Mouse (Mus musculus) gastrocnemius, postnatal 25 days (tissue): ENCODE measurements at regions not wholly inside any gene's neighbourhood (a gene's known extent, or its start where the extent isn't known, plus 50 kb on each side); places are given as distances from the start of the nearest gene placed in this dataset.

ENCODE experiments used
- DNase-seq: peaks from one replicate; pipeline ENCODE4 v3.0.0; 2022

DNA sequence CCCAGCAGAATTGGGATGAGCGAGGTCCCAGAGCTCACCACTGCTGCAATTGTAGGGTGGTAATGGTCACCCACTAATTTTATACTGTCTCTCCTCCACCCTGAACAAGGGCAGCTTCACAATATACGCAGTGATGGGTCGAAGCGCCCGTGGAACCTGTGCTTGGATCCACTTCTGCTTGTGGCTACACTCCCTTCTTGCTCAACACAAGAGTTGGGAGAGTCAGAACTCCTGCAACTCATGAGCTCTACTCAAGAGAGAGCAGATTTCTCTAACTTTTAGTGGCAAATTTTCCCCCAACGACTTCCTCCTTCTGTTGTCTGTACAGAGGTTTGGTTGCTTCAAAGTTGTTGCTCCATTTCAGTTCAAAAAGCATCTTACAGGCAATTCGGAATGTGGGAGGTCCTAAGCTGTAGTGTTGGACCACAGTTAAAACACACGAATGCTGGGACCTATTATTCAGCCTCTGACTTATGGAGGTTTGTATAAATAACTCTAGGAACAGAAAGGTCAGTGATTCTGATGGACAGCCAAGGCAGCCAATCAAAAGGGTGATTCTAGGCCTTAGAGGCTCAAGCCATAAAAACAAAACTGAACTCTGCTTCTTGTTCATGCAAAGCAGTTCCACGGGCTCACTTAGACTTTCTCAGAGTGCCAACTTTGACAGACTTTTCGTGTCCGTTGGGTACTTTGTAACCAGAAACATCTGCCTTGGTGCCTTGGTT, 227.8 kb upstream of the Meis1 start:
- DNase-seq = no peak

DNA sequence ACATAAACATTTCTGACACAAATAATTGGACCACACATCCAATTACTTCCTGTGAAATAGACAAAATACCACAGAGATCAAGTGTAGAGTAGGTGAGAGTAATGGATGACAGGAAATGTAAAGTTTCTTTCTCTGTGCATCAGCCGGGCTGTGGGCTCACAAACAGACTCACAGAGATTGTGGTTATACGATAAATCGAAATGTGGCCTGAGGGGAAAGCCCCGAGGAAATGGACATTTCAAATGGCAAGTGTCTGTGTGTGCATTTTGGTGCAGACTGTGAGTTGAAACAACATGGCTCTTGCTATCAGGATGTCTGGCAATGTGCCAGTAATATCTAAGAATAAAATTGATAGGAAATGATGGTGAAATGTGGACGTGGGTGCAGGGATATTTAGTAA, 234.8 kb upstream of the Meis1 start:
- no peak for DNase-seq

DNA sequence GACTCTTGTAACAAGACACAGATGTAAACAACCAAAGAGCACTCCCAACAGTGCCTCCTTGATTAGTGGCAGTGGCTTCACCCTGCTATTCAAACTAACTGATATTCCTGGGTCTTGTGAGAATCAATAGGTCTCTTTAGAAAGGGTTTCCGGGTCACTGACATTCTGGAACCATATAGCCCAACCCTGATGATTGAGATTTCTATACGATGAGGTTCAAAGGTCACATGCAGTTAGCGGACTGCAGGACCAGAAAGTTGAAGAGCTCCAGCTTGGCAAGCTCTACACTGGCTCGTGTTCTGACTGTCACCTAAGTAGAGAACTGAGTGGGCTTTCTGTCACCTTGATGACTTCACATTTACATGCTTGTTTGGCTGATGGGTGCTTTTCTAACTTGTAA, 235.4 kb upstream of the Meis1 start:
- no peak for DNase-seq

DNA sequence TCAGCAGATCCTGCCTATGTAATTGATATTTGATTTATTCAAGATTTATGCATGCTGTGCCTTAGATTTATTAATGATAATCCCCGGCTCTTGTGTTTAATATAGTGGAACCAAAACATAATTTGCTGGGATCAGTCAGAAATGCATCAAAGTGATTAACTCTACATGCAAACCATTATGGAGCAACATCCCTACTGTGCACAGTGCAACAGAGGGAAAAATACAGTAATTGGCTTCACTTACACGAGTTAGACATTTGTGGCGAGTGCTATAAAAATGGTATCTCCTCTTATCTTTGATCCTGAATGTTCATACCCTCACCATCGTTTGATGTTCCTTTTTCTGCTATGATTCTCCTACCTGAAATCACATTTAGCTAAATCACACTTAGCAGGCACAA, 238.8 kb upstream of the Meis1 start:
- no peak for DNase-seq

DNA sequence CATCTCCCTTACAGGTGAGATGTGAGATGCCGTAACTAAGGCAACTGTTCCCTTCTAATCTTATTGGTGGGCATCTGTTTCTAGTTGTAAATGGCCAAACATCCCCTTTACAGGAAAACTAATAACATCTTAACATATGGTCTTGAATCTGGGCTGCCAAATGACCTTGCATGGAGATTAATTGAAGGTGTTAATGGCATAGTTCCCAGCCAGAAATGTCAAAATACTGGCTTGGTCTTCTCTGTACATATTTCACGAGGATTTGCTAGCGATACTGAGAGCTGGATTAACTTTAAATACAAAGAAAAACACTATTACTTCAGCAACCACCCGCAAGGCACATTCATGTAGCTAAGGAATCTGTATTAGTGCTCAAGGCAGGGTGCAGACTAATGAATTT, 244.0 kb upstream of the Meis1 start:
- no peak for DNase-seq

DNA sequence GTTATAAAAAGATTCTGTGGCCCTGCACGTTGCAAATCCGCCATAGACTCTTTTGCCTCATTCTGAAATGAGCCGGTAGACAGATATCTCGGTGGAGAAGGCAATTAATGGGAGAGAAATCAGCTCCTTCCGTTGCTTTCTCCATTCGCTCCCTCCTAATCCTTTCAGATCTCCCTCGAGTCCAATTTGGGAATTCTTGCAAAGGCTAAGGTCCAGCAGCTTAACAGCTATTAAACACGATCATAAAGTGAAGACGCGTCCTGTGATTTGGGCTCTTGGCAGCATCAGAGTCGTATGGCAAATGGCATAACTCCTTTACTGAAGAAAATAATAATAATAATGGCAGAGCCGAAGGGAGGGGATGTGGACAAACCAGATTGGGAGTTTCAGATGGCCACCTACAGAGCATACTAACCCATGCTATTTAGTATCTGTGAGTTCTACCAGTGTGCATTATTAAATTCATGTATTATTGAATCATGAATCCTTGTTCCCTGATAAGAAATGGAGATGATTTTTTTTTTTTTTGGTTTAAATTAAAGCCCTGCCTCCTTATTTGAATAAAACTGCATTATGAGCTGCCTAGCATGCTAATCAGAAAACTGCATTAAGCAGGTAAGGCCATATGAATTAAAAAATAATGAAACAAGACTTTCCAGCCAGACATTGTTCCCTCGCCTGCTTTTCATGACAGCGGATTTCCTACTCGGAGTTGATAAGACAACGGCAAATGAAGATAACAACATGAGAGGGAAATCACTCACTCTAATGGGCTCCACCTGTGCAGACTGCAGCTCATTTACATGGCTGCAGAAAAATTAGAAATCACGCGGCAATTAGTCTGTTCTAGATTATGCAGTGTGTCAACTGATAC, 246.2 kb upstream of the Meis1 start:
- no peak for DNase-seq

DNA sequence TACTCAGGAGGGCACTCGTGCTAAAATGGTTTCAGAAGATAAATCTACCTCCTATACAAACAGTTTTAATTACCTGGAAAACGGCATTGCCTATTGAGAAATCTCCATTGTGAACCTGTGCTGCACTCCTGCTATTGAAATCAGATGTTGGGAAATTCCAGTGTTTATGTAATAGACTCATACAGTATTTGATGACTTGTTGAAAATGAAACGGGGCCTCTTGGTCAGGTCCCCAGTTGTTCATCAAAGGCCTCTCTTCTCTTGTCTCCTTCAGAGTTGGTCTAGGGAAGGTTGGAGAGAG, 246.8 kb upstream of the Meis1 start:
- DNase-seq = no peak

DNA sequence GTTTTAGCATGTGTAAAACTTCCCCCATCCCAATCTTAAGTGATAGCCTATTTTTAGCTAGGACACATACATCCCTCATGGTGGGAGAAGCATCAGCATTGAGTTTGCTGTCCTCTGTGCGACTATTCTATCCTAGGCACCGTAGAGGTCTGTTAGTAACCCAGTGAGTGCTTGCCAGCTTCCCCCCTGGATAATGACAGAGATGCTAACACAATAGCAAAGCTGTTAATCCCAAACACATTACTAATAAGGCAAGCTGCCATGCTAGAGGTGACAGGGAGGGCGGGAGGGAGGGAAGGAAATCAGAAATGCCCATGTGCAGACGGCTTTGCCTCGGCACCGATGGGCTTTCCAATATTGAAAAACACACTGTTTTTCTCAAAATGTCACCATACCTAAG, 272.2 kb upstream of the Meis1 start:
- DNase-seq = no peak

DNA sequence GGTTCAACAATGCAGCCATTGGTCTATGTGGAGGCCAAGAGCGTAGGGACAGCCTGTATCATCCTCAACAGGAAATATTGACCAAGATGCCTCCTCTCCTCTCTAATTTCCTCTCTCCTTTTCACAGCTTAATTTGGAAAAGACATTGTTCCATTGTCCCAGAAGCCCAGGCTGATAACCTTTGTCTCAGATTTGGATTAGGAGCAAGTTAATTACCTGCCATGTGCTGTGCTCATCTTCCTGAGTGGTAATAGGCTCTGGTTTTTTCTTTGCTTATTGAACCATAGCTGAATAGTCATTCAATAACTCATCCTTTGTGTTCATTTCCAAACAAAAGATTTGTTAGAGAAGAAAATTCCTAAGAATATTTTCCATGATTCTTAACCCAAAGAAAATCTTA, 280.6 kb upstream of the Meis1 start:
- DNase-seq = no peak

DNA sequence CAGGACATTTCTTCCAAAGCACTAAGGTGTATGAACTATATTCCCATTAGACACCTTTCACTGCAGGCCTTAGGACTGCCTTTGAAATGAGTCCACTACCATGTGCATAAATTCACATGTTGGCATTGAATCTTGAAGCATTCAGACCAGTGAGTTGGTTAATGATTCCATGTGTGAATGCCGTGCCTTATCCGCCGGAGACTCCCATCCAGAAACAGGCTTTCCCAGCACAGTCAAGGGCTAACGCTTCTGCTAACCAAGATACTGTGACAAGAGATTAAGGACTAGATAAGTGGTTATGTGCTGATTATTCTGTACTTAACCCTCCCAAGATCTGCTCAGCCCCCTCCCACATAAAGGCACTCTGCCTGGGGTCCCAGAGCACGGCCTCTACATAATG, 287.9 kb upstream of the Meis1 start:
- DNase-seq = no peak

DNA sequence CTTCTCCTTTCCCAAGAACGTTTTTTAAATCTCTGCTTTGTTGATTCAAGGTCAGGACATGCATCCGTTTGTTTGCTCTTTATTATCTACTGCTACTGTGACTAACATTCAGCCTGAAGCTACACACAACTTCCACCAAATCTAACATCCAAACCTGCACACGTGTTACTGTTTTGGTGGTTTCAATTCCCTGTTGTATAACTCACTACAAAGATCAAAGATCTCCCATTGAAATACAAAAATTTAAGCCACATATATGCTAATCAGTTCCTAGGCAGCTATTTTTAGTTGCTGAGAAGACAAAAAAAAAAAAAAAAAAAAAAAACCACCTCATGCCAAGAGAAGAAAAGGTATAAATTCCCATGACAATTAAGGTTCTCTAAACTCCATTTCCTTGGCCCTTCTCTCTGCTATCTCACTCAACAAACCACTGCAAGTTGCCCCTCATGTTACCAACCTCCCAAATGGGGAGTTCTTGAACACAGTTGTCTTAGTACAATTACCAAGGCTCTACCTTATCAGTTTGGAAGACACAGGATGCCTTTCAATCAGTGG, 312.0 kb upstream of the Meis1 start:
- no peak for DNase-seq

DNA sequence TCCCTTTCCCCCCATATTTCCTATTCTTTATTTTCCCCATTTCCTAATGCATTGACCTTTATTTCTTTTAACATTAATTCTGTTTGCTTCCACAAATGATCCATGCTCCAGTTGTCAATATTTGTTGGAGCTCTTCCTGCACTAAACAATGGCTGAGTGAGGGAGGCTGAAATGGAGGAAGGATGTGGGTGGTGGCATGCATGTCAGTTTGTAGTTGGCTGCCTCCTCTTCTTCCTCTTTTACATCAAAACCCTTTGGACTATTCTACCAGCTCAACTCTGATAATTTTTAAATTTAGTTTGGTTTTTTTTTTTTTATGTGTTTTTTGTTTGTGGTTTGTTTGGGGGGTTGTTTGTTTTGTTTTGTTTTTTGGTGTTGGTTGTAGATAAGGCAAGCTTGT, 313.5 kb upstream of the Meis1 start:
- DNase-seq = no peak

DNA sequence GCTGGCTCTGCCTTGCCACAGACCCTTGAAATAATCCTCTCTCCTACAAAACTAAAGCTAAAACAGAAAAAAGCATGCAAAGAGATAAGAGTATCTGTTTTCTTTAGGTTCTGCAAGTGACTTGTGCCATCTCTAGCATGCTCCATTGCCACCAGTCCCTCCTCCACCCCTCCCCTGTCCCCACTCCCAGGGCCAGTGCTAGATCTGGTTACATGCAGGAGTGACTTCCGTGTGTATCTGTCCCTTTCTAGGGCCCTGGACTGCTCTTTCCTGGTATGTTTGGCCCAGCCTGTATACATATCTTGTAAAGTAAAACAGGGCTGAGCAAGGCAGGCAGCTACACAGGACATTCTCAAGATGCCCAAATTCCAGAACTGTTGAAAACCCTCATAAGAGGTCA, 313.9 kb upstream of the Meis1 start:
- no peak for DNase-seq

DNA sequence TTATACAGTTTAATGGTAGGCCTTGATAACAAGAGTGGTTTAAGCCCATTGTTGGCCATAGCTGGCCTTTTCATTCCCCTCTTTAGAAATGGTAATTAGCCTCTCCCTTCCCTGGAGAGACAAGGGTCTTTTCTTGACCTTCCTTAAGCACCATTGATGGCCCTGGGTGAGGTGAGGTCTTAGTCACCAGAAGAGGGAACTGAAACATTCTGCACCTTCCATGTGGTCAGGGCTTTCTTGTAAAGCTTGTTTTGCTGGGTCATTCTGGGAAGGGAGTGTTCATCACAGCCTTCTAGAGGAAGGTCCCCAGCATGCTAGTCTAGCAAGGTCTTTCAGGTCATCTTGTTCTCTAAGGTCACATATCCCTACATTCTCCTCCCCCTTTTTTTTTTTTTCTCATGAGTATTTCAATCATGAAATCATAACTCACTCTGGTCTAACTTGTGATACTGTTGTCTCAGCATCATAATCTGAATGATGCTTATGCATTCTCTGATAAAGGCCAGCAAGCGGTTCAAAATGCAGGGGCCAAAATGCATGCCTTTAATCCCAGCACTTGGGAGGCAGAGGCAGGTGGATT, 315.2 kb upstream of the Meis1 start:
- no peak for DNase-seq

DNA sequence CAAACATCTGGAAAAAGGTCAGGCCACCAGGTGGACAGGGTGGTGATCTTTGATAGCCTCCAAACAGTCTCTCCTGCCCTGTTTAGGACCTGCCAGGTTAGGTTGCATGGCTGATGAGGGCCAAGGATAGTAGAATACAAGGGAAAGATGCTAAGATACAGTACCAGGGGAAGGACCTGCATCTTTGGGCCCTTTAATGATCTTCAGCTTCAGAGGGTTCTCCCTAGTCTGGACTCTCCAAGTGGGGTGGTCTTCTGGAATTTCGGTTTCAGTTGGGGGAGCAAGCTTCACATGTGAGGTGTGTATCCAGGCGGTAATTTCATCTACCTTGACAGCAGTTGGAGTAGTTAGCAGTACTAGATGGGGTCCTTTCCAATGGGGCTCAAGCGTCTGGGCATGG, 316.6 kb upstream of the Meis1 start:
- no peak for DNase-seq

DNA sequence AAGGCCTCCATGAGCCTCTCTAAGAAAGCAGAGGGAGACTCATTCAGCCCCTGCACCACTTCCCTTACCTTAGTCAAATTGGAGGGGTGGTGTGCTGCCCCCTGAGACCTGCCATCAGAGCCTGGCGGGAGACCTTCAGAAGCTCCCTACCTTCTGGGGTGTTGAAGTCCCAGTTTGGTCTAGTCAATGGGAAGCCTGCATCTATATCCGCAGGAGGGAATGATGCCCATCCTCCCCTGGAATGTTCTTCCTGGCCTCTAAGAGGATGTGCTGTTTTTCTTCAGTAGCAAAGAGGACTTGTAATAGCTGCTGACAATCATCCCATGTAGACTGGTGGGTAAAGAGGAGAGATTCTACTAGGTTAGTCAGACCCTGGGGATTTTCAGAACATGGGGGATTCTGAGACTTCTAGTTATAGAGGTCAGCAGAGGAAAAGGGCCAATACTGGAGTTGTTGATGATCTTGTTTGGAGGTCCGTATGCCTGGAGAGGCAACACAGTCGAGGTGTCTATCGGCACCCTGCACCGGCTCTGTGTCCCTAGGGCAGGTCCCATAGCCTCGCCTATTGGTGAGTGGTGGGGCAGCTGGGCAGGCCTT, 321.0 kb upstream of the Meis1 start:
- no peak for DNase-seq

DNA sequence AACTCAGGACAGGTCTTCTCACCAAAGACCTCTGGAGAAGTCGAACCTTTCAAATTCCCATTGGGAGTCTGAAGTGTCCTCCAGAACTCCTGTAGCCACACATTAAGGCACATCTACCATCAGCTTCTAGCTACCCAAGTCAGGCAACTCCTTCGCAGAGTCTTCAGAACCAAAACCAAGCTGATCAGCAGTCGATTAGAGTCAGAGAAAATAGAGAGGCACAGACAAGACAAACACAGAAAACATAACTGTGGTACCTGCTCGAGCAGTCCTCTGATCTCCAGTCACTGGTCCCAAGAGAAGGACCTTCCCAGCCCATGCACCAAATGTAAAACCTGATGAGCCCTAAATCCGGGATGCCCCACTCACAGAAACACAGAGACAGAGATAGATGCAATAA, 322.1 kb upstream of the Meis1 start:
- no peak for DNase-seq

DNA sequence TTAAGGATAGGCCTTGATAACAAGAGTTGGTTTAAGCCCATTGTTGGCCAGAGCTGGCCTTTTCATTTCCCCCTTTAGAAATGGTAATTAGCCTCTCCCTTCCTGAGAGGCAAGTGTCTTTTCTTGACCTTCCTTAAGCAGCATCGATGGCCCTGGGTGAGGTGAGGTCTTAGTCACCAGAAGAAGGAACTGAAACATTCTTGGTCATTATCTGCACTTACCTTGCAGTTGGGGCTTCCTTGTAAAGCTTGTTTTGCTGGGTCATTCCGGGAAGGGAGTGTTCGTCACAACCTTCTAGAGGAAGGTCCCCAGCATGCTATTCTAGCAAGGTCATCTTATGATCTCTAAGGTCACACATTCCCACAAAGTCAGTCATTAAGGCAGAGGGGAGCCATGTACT, 322.6 kb upstream of the Meis1 start:
- DNase-seq = no peak

DNA sequence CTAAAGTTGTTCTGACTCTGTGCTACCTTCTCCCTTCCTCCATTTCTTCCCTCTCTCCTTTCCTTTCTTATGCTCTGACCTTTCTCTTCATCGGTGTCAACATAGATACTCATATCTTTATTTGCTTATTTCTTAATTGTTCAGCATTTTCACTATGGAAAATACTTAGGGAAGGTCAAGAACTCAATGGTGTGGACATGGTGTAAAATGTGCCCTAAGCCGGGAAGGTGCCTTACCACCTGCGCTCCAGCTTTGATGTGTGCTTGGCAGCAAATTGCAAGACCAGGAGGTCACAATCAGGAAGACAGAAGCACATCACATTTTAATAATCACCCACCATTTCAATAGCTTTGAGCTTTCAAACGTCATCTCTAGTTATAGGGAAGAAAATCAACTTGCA, 324.0 kb upstream of the Meis1 start:
- DNase-seq = no peak

DNA sequence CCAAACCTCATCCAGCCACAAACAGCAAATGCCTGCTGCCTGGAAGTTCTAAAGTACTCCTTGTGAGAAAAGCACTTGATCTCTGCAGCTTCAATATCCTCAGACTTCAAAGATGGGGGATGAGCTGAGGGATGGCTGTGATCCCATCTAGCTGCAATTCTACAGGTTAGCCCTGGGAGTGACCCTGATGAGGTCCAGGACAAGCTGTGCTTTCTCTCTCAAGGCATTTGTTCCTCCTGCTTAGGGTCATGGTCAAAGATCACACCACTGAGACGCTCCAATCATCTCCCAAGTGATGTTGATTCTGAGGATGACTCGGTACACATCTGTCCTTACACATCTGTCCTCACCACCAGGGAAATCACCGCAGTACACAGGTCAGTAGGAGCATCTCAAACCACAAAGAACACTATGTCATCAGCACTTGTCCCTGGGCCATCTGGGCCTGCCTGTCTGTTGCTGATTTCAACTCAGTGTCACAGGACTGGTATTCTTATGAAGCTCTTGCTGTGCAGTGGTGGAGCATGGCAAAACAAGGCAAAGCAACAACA, 327.6 kb upstream of the Meis1 start:
- no peak for DNase-seq

DNA sequence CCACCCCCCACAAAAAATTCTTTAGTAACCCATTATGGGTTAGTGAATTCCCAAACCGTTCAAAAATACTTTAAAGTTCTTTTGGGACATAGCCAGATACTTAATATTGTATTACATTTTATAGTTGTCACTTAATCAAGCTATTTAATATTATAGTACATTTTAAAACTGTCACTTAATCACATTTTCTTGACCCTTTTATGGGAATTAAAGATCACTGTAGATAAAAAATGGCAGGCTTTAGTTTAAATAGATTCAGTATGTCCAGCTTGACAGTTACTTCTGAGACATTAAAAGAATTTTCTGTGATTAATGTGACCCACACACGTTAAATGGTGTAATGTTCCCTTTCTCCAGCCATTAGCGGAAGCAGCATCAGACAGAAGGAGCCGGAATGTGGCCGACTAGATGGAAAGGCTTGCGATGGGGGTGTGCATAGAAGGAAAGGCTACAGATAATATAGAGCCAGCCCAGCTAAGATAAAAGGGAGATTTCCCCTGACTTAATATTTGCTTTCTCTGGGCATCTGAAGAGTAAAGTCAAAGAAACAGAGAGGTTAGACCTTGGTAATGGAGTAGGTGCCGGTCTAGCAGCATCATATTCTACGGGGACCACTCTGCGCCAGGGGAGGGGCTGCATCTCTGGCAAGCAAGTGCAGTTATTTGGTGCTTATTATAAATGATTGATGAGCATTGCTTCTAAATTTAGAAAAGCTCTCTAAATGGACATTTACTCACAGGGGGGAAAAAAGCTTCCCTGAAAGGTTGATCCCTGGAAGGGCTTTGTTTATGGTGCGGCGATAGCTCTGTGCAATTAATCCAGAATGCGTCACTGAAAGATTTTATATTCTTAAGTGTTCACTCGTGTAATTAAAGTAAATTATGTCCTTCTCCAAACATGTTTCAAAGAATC, 331.8 kb upstream of the Meis1 start:
- DNase-seq = no peak
